Mouse (Mus musculus) gastrocnemius, adult 2 months (tissue): Measurements from ENCODE around the gene Rspry1. TPM values are rescaled to one million over a fixed set of nuclear protein-coding genes. Genes with fewer than 3 reads are reported as not detected.

ENCODE experiments used
- DNase-seq: peaks from one replicate; pipeline ENCODE4 v3.0.0; 2022
- H3K27ac ChIP-seq: fragments of 200-600 bp; 2 replicates; pipeline ENCODE4 v1.8.1; 2022; ENCODE audit warnings: mild to moderate bottlenecking
- H3K4me3 ChIP-seq: fragments of 200-600 bp; 2 replicates; pipeline ENCODE4 v1.8.1; 2022; ENCODE audit warnings: mild to moderate bottlenecking, moderate library complexity
- CTCF ChIP-seq: fragments of 200-600 bp; IDR thresholded peaks from 2 replicates; pipeline ENCODE4 v1.8.1; 2022; ENCODE audit warnings: antibody characterized with exemption, mild to moderate bottlenecking, moderate library complexity
- intact Hi-C: fragments of 180-260 bp; cut with DNase I; formaldehyde crosslinking; loops from one replicate; pipeline ENCODE4 v1.15.1; 2025
- total RNA-seq, 2 experiments: library from RNA; stranded (reverse); gene quantifications; 2 replicates each; pipeline ENCODE4 v1.2.3; 2021

Rspry1 gene
- total RNA-seq, 2 experiments from 2014 or later, result 8.5 to 10.8 TPM

- intact Hi-C loops, result no loop called here
- TF ChIP-seq CTCF, result no peak
- no peak overlapping the region for H3K27ac ChIP-seq
- no peak overlapping the region for H3K4me3 ChIP-seq
- DNase-seq, result no peak
Measured at GRCm38 (mm10) chr8:94697956-94698355, 96.2 kb downstream of the Rspry1 start.

DNA sequence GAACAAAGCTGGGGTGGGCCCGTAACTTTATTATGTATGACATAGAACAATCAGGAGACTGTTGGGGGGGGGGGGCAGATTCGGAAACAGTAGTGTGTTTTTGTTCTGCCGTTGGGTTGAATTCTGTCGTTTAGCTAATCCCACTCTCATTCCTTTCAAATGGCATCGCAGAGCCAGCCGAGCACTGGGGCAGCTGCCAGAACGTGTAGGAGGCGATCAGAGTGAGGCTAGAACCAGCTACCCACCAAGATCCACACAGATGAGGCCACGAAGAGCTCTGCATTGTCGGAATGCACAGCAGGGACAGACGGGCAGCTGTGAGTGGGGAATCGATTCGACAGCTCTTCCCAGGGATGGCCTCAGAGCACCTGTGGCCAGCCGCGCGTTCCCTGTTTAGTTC is 97.6 kb downstream of the Rspry1 start:
- Histone ChIP-seq H3K4me3 (no peak overlapping the region), H3K27ac (no peak overlapping the region)
- TF ChIP-seq CTCF, result no peak
- intact Hi-C loops, result no loop called here
- no peak for DNase-seq

- H3K4me3 ChIP-seq, result no peak overlapping the region
- H3K27ac ChIP-seq, result no peak overlapping the region
- intact Hi-C loops, result loop anchor here (5.0 to 10.0 kb wide), 3 partner anchors 33 to 208 kb away; partner anchors contain the start of gene Arl2bp
- DNase-seq, result no peak
- no peak for TF ChIP-seq CTCF
Measured at GRCm38 (mm10) chr8:94700421-94700935, 98.7 kb downstream of the Rspry1 start.

DNA sequence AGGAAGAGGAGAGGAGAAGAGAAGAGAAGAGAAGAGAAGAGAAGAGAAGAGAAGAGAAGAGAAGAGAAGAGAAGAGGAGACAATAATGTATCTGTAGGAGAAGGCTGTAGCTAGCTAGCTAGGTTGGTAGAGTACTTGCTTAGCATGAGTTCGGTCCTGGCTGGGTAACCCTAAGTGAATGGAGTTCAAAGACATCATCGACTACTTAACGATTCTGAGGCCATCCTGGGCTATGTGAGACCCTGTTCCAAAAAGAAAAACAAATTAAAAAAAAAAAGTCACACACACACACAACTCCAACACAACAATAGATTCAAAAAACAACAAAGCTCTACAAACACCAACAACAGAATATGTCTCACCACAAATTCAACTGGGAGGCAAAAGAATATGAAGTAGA is 100.4 kb downstream of the Rspry1 start:
- no peak for TF ChIP-seq CTCF
- no peak overlapping the region for H3K27ac ChIP-seq
- DNase-seq, result no peak
- intact Hi-C loops, result loop anchor here (2.0 to 10.0 kb wide), 4 partner anchors 35 to 210 kb away; partner anchors contain the start of gene Arl2bp
- no peak overlapping the region; the same call in 1 of the 2 replicates for H3K4me3 ChIP-seq

GRCm38 (mm10) chr8:94702844-94703813 is 101.4 kb downstream of the Rspry1 start:
- TF ChIP-seq CTCF, result no peak; the same call in none of the 2 replicates
- Histone ChIP-seq H3K27ac (peak overlapping the region; percentile 70), H3K4me3 (peak overlapping the region; percentile 76)
- intact Hi-C loops, result loop anchor here (2.0 to 10.0 kb wide), 4 partner anchors 36 to 211 kb away; partner anchors contain the start of gene Arl2bp
- DNase-seq, result peak; percentile 87

DNA sequence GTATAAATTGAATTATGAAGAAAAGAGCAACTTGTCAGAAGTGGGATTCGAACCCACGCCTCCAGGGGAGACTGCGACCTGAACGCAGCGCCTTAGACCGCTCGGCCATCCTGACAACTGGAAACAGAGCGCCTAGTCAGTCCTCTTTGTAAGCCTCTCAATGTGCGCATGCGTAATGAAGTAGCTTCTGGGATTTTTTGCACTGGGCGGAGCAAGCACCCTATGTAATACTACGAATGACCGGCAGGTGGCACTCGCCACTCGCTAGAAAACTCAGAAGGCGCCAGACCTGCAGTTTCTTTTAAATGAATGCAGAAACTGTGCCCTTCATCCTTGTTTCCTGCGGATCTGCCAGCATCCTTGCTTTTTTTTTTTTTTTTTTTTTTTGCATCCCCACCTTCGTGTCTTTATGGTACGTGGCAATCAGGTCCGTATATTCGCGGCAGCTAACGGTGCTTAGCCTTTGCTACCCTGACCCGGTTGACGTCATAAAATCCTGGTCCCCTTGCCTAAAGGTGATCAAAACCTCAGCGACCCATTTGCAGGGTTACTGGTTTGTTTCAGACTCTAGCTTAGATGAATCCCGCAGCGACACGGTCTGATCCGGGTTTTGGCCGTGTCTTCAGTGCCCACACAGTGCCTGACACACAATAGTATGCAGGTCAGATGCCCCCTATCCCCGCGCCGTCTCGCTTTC is 102.4 kb downstream of the Rspry1 start:
- DNase-seq, result peak; percentile 93
- intact Hi-C loops, result loop anchor here (1.0 to 10.0 kb wide), 6 partner anchors 37 to 212 kb away; partner anchors contain the start of genes Arl2bp, Fam192a and Rspry1
- TF ChIP-seq CTCF, result peak; percentile 89
- Histone ChIP-seq H3K4me3 (peak overlapping the region; percentile 76), H3K27ac (peak overlapping the region; percentile 10; the same call in 1 of the 2 replicates)

DNA sequence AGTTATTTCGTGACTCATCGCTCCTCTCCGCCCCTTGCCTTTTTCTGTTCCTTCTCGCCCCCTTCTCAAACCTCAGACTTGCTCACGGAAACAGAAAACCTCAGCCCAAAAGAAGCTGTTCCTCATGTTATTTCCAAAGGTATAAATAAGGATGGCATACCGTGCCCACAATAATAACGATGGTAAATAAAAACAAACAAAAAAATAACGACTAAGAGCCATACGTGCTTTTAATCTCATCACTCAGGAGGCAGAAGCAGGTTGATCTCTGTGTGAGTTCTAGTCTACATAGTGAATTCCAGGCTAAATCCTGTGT is 102.9 kb downstream of the Rspry1 start:
- peak overlapping the region; percentile 10; the same call in 1 of the 2 replicates for H3K27ac ChIP-seq

DNA sequence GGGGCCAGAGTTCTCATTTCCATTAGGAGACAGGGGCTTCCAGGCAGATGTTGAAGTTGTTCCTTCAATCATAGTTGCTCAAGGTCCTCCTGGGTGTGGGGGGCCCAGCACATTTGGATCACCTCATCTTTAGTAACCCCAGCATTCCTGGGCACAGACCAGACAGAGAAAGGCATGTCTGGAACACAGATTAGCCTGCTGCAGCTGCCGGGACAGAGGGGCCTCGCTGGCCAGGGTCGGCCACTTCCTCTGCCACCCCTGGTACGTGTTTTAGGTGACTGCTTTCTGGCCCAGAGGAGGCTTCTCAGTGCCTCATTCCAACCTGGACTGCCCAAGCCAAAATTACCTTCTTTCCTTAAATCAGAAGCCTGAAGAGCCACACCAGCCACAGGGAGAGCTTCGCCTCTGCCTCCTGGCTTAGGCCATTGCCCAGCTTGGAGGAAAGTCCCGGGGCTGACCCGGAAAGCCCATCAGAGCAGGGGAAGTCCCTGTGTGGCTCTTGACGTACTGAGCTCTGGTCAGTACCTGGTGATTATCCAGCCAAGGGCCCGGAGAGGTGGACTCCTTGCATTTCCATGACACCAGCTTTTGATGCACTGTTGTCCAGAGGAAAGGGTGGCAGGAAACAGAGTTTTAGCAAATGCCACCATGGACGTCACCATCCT is 104.0 kb downstream of the Rspry1 start:
- Histone ChIP-seq H3K27ac (peak overlapping the region; percentile 43), H3K4me3 (no peak overlapping the region)
- TF ChIP-seq CTCF, result no peak
- no peak for DNase-seq
- intact Hi-C loops, result loop anchor here (2.0 to 10.0 kb wide), 2 partner anchors 105 to 199 kb away; partner anchors contain the start of genes Fam192a and Rspry1

More for the DNA sequence above, 102.9 kb downstream of the Rspry1 start:
- no peak for TF ChIP-seq CTCF
- intact Hi-C loops, result loop anchor here (1.0 to 10.0 kb wide), 5 partner anchors 37 to 212 kb away; partner anchors contain the start of genes Arl2bp, Fam192a and Rspry1
- DNase-seq, result no peak
- peak overlapping the region; percentile 68 for H3K4me3 ChIP-seq

DNA sequence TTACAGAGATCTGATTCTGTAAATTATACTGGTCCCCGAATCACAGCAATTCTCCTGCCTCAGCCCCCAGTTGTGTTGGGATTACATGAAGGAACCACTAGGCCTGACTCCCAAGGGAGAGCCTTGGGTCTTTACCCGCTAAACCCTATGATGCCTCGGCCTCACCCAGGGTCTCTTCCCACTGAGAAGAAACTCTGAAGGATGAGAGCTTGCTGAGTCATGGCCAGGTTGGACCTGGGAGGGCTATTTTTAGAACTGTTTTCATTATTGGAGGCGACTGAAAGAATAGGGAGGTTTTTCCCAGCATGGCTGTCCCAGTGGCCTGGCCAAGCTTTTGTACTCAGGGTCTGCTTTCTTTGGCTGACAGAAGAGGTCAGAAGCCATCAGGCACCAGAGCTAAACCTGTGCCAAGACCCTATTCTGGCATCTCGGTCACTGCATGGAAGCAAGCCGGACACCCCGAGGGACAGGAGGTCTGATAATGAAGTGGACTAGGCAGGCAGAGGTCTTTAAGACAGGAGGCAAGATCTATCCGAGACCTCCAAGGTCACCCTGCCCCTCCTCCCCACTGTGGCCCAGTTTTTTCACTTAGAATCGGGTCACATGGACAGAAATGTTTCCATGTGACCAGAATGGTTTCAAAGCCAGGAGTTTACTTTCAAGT is 105.1 kb downstream of the Rspry1 start:
- peak overlapping the region; percentile 53 for H3K27ac ChIP-seq
- no peak overlapping the region for H3K4me3 ChIP-seq
- no peak for DNase-seq
- TF ChIP-seq CTCF, result no peak
- intact Hi-C loops, result loop anchor here (10.0 kb wide), 1 partner anchor 198 kb away; no protein-coding TSS in a partner anchor

Other genes with a start within 250 kb of the Rspry1 start
- 100 to 1,000 TPM; 111 to 117 TPM for gene Herpud1, start 215.5 kb upstream of the Rspry1 start, total RNA-seq
- 1 to 10 TPM in 1 of 2 experiments, under 1 TPM in 1; 0.43 to 1.1 TPM for gene Nlrc5, start 167.6 kb upstream of the Rspry1 start, total RNA-seq
- gene Cpne2, start 68.9 kb upstream of the Rspry1 start, total RNA-seq, result 1 to 10 TPM; 4.9 to 6.9 TPM
- gene Fam192a, start 60 bp downstream of the Rspry1 start, total RNA-seq, result 10 to 100 TPM; 17.9 to 22.6 TPM
- gene Arl2bp, start 64.7 kb downstream of the Rspry1 start, total RNA-seq, result 10 to 100 TPM; 42.0 to 51.2 TPM
- 1 to 10 TPM in 1 of 2 experiments, under 1 TPM in 1; 0.86 to 1.0 TPM for gene Pllp, start 94.3 kb downstream of the Rspry1 start, total RNA-seq
- gene Ccl22, start 143.7 kb downstream of the Rspry1 start, total RNA-seq, result not detected
- gene Cx3cl1, start 170.1 kb downstream of the Rspry1 start, total RNA-seq, result 1 to 10 TPM in 1 of 2 experiments, under 1 TPM in 1; 0.36 to 1.0 TPM
- gene Ccl17, start 208.5 kb downstream of the Rspry1 start, total RNA-seq, result not detected
- 100 to 1,000 TPM; 359 to 480 TPM for gene Coq9, start 236.4 kb downstream of the Rspry1 start, total RNA-seq
- 10 to 100 TPM; 29.7 to 44.5 TPM for gene Ciapin1, start 236.4 kb downstream of the Rspry1 start, total RNA-seq